Mouse (Mus musculus) WW6 (cell line): ENCODE data around the gene Foxk1.

Source experiments
- DNase-seq: peaks from one replicate; pipeline ENCODE4 v3.0.0-alpha.2; 2013; ENCODE audit warnings: low read depth, low spot score

The Foxk1 gene

DNA sequence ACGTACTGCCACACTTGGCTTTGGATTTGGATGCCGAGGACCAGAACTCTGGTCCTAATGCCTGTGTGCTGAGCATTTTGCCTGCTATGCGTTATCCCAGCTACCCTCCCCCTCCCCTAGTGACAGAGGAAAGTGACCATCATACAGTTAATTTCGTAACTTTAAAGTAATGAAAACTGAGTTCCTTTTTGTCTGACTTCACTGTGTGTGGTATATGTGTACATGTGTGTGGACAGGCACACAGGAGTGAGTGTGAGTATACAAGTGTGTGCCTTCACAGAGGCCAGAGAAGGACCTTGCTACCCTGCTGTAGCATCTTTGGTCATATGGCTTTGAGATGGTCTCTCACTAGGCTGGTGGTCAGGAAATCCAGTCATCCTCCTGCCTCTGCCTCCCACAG is 17.1 kb downstream of the Foxk1 start:
- DNase-seq, result no peak

DNA sequence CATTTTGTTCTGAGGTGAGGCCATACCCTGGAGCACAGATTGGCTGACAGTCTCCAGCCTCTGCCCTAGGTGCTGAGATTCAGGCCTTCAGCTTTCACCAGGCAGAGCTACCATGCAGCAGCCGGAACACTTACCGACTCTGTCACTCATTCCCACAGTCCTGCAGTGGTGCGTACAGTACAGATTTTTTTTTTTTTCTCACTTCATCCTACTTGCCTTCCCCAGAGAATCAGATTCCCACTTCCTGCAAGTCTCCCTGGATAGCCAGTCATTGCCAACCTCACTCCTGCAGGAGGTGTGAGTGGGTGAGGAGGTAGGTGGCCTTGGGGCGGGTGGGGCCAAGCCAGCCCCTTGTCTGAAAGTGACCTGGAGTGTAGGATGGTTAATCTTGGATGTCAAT is 19.0 kb downstream of the Foxk1 start:
- DNase-seq, result no peak

DNA sequence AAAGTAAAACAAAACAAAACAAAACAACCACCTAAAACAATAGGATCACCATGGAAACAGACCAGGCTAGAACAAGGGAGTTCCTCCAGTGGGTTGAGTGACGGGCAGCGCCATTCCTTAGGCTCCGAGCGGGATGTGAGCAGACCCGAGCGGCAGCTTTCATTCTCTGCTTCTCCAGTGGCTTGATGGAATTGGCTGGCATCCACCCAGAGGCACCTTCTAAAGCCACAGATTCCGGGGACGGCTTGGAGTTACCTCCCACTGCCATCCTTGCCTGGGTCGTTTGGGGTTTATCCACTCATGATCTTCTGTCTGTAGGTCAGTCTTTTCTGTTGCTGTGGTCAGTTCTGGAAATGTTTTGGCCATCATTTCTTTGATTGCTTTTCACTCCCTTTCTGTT is 19.6 kb downstream of the Foxk1 start:
- DNase-seq, result no peak

DNA sequence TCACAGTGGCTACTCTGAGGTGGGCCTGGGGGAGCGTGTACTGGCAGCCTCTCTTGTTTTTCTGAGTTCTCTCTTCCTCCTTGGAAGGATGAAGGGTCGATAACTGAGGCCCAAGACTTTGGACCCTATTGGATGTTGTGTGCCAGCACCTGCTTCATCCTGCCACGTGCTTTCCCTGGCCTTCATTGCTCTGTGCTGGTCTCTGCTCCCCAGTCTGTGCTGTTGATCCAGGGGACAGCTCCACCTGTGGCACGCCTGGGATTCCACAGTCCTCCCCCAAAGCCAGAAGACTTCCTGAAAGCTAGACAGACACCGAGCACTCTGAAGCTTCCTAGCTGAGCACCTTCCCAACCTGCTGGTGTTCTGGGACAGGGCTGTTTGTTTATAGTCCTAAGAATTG is 20.6 kb downstream of the Foxk1 start:
- DNase-seq, result no peak

DNA sequence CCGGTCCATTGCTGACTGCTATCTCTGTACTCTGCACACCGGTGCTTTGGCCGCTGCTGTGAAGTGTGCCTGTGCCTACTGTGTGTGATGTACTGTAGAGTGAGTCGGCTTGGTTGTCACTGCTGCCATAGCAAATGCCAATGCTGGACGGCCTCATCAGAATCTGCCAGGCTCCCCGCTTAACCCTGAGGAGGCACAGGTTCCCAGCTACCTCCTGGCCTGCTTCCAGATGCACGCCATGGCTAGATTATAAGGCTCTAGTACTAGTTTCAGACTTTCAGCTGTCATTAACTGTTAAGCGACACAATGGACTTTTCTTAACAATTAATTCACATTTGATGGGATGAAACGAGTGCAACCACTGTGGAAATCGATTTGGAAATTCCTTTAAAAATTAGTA is 21.8 kb downstream of the Foxk1 start:
- DNase-seq, result no peak

DNA sequence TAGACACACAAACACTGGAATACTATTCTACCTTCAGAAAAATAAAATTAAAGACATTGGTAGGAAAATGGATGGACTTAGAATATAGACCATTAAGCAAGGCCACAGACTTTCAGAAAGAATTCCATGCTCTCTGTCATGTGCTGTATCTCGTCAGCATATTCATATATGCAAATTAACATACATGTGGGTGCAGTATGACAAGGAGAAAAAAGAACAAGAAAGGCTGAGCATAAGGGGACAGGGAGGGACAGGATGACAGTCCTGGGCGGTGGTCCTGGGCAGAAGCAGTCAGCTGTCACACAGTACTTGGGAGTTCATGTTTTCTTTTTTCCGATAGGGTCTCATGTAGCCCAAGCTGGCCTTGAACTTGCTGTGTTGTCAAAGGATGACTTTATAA is 22.4 kb downstream of the Foxk1 start:
- DNase-seq, result no peak

DNA sequence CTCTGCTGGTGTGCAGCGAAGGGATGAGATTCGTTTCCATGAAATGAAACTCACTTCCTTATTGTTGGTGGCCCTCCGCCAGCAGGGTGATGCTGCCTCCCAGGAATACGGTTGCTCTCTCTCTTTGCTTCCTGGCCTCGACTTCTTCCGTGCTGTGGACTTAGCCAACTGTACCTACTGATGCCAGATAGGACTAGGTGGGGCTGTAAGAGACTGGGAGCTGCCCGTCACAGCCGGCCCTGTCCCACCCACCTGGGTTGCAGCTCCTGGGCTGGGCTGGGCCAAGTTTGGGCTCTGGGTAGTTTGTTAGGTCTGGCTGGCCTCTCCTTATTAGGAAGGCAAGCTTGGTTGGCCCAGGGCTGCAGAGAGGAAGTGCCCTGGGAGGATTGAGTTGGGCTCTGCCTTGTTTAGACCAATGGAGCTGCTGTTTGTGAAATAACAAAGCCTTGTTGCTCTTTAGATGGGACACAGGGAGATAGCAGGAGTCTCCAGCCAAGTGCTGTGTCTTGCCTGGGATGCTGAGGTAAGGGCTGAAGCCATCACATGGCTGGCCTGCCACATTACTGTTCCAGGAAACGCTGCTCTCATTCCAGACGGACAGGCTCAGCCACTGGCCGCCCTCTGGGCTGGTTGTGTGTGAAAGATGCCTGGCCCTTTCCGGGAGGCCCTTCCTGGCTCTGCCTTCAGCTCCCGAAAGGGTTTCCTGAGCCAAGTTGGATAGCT is 23.5 kb downstream of the Foxk1 start:
- DNase-seq, result no peak

DNA sequence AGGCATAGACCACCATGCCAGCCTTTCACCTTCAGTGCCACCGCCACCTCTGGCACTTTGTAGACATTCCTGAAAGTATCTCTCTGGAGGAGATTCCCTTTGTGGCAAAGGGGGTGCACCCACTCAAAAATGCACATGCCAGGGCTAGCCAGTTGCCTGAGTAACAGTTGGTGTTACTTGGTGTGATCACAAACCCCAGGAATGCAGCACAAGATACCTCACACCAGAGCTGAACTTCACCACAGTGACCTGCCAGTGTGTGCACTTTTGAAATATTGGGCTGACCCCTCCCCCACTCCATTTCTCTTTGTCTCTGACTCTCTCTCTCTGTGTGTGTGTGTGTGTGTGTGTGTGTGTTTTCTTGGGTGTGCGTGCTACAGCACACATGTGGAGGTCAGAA is 25.2 kb downstream of the Foxk1 start:
- DNase-seq, result no peak

DNA sequence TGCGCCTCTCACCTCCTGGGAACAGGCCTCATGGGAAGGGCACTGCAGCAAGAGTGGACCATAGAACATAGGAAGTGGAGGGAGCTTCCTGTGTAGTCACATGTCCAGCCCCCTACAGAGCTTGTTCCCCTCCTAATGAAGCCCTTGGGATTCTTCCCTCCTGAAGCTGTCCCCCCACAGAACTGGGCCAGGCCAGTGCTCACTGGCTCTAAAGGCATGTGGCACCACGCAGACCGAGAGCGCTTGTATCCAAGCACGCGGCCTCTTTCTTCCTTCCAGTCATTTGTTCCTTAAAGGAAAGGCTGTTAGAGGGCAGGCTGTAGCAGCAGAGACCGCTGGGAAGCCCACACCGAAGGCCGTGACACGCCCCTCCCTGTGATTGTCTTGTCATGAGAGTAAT is 26.6 kb downstream of the Foxk1 start:
- DNase-seq, result no peak

DNA sequence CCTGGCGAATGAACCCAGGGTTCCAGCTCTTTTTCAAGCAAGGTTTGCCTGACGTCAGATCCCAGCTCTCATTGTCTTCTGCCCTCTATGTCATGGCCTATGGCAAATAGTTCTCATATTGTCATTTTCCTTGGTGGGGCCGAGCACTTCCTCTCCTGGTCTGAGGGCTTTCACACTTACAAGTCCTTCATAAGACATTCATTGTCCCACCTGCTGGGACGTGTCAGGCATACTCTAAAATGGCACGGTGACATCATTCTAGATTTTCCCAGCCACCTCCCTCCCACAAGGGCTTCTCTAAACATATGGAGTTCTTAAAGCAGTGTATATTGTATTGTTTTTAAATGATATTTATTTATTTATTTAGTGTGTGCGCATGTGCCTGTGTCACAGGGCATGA is 27.4 kb downstream of the Foxk1 start:
- DNase-seq, result no peak

DNA sequence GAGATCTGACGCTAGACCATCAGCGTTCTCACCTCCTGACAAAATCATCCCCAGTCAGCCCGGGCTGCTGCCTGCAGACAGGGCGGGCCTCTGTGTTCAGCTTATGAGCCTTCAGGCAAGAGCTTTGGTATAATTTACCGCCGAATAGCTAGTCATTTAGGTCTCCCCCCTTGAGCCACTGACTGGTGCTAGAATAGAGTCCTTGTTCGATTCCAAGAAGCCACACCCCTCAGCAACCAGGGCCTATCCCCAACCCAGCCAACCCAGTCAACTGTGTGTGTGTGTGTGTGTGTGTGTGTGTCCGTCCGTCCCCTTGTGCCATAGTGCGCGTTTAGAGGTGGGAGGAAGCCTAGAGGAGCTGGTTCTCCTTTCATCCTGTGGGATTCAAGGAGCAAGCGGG is 29.7 kb downstream of the Foxk1 start:
- no peak for DNase-seq

DNA sequence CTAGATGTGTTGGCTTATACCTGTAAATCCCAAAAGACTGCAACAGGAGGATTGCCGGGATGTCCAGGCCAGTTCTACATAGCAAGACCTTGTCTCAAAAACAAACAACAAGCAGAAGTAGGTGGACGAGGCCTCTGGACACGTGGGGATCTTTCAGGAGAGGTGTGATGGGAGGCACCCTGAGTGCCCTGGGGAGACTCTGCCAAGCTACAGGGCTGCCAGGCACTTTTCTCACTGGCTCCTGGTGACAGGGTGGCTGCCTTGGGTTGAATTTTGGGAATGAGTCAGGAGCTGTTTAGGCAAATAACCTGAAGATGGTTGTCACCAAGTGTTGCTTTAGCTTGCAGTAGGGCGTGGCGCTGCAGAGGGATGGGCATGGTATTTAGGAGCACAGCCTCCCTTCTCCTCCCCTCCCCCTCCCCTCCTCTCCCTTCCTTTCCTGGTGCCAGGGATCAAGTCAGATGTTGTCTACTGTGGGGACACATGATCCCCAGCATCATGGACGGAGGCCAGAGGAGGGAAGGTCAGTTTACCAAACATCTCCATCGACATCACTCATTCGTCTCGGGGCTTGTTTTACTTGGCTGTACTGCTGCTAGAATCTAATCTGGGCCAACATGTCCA is 30.6 kb downstream of the Foxk1 start:
- DNase-seq, result no peak

DNA sequence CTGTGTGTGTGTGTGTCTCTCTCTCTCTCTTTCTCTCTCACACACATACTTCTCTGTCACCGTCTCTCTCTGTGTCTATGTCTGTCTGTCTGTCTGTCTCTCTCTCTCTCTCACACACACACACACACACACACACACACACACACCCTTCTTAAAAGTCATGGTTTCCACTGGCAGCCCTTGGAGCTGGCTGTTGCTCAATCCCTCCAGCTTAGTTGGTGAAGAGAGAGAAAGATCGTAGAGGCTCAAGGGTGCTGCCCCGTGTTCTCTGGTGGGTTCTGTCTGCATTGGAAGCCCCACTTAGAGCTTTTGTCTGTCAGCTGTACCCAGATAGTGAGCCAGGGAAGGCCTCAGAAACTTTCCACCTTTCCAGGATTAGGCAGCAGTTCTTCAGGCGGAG is 31.4 kb downstream of the Foxk1 start:
- DNase-seq, result no peak

DNA sequence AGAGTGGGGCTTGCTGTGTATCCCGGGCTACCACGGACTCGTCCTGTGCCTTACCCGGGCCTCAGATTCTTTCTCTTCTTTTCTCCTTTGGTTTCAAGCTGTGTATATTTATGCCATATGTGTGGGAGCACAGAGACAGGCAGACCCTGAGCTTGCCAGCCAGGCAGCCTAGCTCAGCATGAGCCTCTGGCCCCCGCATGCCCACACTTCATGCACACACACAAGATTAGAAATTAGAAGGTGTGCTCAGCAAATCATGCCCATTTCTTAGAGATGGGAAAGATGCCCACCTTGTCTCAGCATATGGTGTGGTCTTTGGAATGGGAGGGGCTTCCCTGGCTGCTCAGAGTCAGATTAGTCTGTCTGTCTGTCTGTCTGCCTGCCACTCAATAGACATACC is 32.8 kb downstream of the Foxk1 start:
- no peak for DNase-seq

DNA sequence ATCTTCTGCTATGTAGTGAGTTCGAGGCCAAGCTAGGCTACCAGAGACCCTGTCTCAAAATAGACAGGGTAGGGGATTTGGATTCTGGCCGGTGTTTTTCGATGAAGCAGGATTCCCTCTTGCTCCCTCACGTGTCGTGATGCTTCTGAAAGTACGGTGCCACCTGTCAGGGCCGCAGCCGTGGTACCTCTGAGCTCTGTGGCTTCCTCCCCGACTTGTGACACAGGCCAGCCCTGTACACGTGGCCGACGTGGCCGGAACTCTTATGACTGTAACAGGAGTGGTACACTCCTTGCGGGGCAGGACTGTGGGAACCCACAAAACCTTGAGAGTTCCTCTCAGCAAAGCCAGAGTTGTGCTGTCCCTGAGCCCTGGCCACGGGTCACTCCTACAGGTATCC is 34.4 kb downstream of the Foxk1 start:
- no peak for DNase-seq

DNA sequence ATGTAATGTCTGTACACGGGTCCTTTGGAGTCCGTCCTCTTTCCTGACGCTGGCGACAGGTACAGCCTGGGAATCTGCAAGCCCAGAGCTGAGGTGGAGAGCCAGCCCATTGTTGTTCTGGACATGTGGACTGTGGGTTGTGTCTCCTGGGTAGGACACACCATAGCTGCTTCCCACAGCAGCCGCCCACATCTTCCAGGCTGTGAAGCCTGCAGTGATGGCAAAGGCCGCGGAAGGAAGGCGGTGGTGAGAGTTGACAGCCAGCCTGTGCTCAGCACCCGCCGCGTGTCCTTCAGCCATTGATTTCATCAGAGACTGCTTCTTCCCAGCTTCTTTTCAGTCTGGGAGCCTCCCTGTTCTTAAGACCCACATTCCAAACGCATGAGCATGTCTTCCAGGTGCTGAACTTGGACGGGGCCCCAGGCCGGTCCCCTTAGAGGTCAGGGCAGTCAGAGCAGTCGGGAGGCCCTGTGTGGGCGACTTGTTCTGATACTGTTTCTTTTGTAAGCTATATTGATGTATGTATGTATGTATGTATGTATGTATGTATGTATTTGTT is 37.2 kb downstream of the Foxk1 start:
- DNase-seq, result no peak

DNA sequence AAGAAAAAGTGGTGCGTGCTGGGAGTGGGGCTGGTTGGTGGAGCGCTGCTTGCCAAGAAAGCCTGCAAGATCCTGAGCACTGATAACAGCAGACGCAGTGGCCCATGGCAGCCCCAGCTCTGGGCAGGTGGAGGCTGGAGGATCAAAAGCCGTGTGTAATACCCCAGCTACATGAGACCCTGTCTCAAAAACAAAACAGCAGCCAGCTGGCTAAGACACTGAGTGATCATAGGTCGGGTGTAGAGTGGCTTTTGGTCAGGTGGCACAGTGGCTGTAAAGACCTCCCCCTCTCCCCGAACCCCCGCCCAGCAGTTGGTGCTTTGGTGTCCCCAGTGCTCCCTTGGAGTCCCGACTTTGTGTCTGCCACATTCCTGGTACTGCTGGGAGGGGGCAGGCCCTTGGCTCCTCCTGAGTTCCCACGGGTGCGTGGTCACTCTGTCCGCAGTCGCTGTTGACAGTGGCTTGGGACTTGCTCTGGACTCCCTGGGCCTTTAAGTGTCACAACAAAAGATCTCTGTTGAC is 38.7 kb downstream of the Foxk1 start:
- DNase-seq, result no peak

DNA sequence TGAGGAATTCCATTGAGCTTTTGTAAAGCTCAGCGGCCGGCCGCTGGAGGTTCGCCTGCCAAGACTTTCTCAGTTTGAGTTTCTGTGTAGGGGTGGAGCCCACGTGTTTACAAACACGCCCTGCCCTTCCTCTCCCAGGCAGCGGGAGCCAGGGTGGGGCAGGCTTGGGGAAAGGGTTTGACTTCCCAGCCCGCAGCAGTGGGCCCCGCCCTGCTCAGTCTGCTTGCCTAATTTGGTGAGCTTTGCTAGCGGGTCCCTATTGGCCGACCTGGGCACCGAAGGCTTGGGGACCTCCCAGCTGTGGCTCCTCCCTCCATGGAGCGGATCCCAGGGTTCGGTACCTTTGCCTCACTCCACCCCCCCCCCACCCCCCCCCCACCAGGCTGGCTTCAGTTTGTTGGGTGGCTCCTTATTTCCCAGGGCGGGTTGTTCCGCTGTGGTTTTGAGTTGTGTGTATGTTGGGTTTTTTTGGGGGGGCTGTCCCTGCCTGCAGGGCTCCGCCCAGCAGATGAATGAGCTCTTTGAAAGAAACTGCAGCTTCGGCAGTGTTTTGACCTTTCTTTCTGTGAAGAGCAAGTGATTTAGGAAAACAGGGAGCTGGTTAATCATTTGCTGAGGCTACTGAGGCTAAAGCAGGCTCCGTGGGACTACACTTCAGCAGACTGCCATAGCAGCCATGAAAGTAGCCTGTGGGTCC is 39.3 kb downstream of the Foxk1 start:
- peak; percentile 95 for DNase-seq

DNA sequence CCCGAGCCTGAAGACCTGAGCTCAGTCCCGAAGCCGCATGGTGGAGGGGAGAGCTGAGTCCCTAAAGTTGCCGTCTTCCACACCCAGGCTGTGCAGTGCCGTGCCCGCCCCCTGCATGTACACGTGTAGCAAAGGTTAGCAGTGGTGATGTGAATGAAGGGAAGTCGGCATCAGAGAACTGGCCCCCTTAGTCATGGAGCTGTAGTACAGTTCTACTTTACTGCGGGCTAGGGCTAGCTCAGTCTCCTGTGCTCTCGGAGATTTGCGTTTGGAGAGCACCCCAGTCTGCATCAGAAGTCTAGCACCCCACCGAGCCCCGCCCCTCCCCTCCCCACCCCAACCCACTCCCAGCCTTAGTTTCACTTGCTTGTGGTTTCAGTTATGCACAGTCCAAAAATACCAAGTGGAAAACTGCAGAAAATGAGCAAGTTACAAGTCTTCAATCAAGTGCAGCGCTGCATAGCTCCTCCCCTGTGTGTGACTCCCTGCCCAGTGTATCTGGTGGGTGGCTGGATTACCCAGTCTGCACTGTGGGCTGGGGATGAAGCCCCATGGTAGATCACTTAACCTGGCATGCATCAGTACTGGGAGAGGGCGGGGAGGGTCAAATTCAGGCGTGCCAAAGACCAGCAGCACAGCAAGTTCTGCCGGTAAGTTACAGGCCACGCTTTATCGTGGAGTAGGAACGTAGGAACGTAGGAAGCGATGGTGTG is 40.2 kb downstream of the Foxk1 start:
- DNase-seq, result no peak

DNA sequence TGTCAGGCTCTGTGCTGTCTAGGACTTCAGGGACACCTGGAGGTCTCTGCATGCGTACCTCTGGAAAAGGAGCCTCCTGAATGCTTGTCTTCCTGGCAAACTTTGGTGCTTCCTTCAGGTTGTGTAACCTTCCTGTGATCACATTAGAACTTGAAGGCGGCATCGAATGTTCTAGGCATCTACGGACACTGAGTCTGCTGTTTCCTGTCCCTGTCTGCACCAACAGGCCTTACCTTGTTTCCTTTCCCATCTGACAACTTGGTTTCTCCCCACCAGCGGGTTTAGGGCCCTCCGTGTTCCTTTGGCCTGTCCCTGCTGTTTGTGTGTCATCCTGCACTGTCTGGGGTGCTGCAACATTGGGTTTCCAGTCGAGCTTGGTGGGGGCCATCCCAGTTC is 40.7 kb downstream of the Foxk1 start:
- no peak for DNase-seq

DNA sequence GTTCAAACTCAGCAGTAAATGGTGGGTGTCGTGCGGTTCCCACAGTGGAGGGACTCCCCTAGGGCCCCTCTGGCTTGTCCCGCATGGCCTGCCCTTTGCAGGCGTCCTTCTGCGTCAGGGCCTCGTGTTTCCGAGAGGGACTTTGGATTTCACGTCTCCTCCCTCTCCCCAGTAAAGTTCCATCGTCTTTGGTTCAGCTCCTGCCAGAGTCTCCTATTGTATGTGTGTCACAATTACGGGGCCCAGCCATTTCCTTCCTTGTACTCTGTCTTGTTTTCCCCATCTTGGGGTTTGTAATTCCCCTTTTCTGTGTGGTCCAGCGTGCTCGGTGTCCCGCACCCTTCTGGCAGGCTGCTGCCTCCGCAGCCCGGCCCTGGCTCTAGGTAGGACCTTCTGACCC is 42.2 kb downstream of the Foxk1 start:
- DNase-seq, result no peak

DNA sequence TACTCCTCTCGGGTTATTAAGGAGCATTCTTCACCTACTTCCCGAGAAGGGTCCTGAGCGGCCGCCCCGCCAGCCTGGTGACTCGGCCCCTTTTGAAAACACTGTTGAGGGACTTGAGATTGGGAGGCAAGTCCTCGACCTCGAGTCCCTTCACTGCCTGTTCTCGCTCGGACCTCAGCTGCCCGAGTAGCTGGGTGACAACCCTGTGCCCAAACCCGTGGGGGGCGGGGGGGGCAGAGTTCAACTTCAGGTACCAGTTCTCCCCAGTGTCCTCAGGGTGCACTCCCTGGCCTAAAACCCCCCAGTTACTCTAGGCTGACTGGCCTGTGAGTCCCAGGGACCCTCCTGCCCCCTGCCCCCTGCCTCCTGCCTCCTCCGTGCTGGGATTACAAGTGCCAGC is 42.7 kb downstream of the Foxk1 start:
- DNase-seq, result no peak
